Mouse (Mus musculus) stomach, postnatal 0 days (tissue): Measurements from ENCODE around the gene Ddrgk1.
A peak's percentile ranks its signal among the peaks of the same experiment; 100 is the strongest.

ENCODE experiments used
- CTCF ChIP-seq: IDR thresholded peaks from 2 replicates; pipeline ENCODE4 v1.5.1; 2016; ENCODE audit warnings: antibody characterized with exemption, low read depth, mild to moderate bottlenecking, moderate library complexity
- EP300 ChIP-seq: optimal IDR thresholded peaks from 2 replicates; pipeline ENCODE3; 2016; ENCODE audit warnings: antibody characterized with exemption

GRCm38 (mm10) chr2:130667559-130667958, 3.1 kb upstream of the Ddrgk1 start, which contains the start of gene Itpa:
- TF ChIP-seq CTCF: peak; percentile 78
- no peak for TF ChIP-seq EP300
